Mouse (Mus musculus) kidney, adult 18-20 months (tissue): ENCODE measurements around the gene Lamc2.
A peak's percentile ranks its signal among the peaks of the same experiment; 100 is the strongest.

ENCODE experiments used
- DNase-seq: peaks from one replicate; pipeline ENCODE4 v3.0.0; 2021

Gene Lamc2

GRCm38 (mm10) chr1:153185828-153186803 lies at the start of gene Lamc2:
Gene Lamc2, minus strand, starts transcription at chr1:153186447.
- peak; percentile 51 for DNase-seq

GRCm38 (mm10) chr1:153235576-153235975 lies 49.3 kb upstream of the Lamc2 start:
- DNase-seq, result no peak

GRCm38 (mm10) chr1:153231681-153232080 lies 45.4 kb upstream of the Lamc2 start:
- DNase-seq, result no peak

- DNase-seq, result no peak
These were observed 41.7 kb upstream of the Lamc2 start for GRCm38 (mm10) chr1:153227916-153228315.

- DNase-seq, result no peak
These were observed 40.8 kb upstream of the Lamc2 start for GRCm38 (mm10) chr1:153227096-153227495.

- DNase-seq, result peak; percentile 5
These were observed 39.8 kb upstream of the Lamc2 start for GRCm38 (mm10) chr1:153225786-153226725.

- DNase-seq, result no peak
These were observed 38.1 kb upstream of the Lamc2 start for GRCm38 (mm10) chr1:153224331-153224730.

- DNase-seq, result no peak
These were observed 33.1 kb upstream of the Lamc2 start for GRCm38 (mm10) chr1:153219376-153219775.

- DNase-seq, result no peak
These were observed 30.3 kb upstream of the Lamc2 start for GRCm38 (mm10) chr1:153216516-153216915.

GRCm38 (mm10) chr1:153215676-153216075 lies 29.4 kb upstream of the Lamc2 start:
- DNase-seq, result no peak

GRCm38 (mm10) chr1:153210992-153211391 lies 24.7 kb upstream of the Lamc2 start:
- no peak for DNase-seq

GRCm38 (mm10) chr1:153210198-153210597 lies 24.0 kb upstream of the Lamc2 start:
- no peak for DNase-seq

- no peak for DNase-seq
These were observed 15.9 kb upstream of the Lamc2 start for GRCm38 (mm10) chr1:153202195-153202594.

GRCm38 (mm10) chr1:153201448-153201847 lies 15.2 kb upstream of the Lamc2 start:
- no peak for DNase-seq

- no peak for DNase-seq
These were observed 11.1 kb upstream of the Lamc2 start for GRCm38 (mm10) chr1:153197316-153197850.

- no peak for DNase-seq
These were observed 6.7 kb upstream of the Lamc2 start for GRCm38 (mm10) chr1:153192945-153193344.

- DNase-seq, result no peak
These were observed 6.1 kb upstream of the Lamc2 start for GRCm38 (mm10) chr1:153192379-153192778.

- peak; percentile 80 for DNase-seq
These were observed 5.7 kb upstream of the Lamc2 start for GRCm38 (mm10) chr1:153191943-153192329.

GRCm38 (mm10) chr1:153191237-153191942 lies 5.1 kb upstream of the Lamc2 start:
- DNase-seq, result peak; percentile 42

GRCm38 (mm10) chr1:153188081-153188480 lies 1.8 kb upstream of the Lamc2 start:
- no peak for DNase-seq

GRCm38 (mm10) chr1:153180586-153181289 lies 5.5 kb downstream of the Lamc2 start:
- DNase-seq, result no peak

GRCm38 (mm10) chr1:153180160-153180559 lies 6.1 kb downstream of the Lamc2 start:
- DNase-seq, result no peak
